Mouse (Mus musculus): ENCODE results near the gene Nphs2.
"Not testable (repeated sequence)": the region's sequence is repeated elsewhere in the genome, so short reads cannot be mapped to it uniquely, and the experiment has no call there.

The Nphs2 gene

DNA sequence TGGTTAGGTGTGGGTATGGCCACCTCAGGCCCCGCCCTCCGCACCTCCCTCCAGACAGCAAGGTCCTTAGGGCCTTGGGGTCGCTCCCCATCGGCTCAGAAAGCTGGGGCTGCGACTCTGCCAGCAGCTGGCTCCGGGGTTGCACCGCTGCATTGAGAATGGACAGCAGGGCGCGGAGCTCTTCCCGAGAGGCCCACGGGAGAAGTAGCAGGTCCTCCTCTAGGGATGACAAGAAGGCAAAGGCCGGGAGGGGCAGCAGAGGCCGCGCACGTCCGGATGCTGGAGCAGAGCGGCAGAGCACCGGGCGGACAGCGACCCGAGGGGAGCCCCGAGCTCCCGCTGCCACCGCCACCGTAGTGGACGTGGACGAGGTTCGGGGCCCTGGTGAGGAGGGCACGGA lies at the start of gene Nphs2:
TSS of gene Nphs2 (plus strand) at position 98 of the 400 bp plus-strand sequence.
- DNase-seq (ENCODE audit: low spot score in 2 of 2): no peak

- DNase-seq (ENCODE audit: low spot score in 2 of 2): peak; percentile 46 to 57
Observed at GRCm38 (mm10) chr1:156263352-156263751, 47.2 kb upstream of the Nphs2 start.

GRCm38 (mm10) chr1:156263946-156264345 lies 46.6 kb upstream of the Nphs2 start:
- no peak for DNase-seq (ENCODE audit: low spot score in 2 of 2)

- not testable (repeated sequence) for DNase-seq (ENCODE audit: low spot score in 2 of 2)
Observed at GRCm38 (mm10) chr1:156268546-156268945, 42.0 kb upstream of the Nphs2 start.

- no peak for DNase-seq (ENCODE audit: low spot score in 2 of 2)
Observed at GRCm38 (mm10) chr1:156270471-156270870, 40.1 kb upstream of the Nphs2 start.

DNA sequence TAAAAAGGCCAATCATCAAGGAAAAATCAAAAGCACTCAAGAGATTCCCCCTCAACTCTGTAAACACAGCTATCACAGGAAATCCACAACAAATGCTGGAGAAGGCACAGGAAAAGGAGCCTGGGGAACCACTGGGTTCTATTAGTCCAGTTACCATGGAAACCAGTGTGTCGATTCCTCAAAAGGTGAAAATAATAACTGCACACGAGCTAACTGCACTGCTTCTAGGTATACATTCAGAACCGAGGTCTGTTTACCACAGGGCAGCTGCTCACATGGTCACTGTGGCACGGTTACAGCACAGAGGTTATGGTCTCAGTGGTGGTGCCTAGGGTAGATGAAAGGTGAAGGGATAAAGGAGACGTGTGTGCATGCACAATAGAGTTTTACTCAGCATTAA lies 38.9 kb upstream of the Nphs2 start:
- no peak for DNase-seq (ENCODE audit: low spot score in 2 of 2)

DNA sequence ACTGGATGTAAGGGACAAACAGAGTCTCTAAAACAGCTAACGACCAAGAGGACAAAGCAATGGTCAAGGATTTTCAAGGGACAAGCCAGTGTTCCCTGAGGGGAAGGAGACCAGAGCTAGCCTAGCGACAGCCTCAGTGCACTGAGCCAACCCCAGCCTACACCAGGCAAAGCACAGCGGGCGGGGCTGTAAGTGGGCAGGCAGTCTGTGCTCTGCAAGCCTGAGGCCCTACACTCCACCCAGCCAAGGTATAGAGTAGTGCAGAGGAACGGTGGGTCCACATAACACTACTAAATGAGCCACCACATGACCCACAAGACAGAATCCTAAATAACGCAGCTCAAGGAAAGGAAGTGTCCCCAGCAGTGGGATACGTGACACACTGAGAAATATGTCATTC lies 36.9 kb upstream of the Nphs2 start:
- DNase-seq (ENCODE audit: low spot score in 2 of 2): no peak

GRCm38 (mm10) chr1:156280131-156280530 lies 30.4 kb upstream of the Nphs2 start:
- no peak for DNase-seq (ENCODE audit: low spot score in 2 of 2)

GRCm38 (mm10) chr1:156284207-156284606 lies 26.3 kb upstream of the Nphs2 start:
- DNase-seq (ENCODE audit: low spot score in 2 of 2): no peak

GRCm38 (mm10) chr1:156284851-156285540 lies 25.5 kb upstream of the Nphs2 start:
- DNase-seq (ENCODE audit: low spot score in 2 of 2): no peak

GRCm38 (mm10) chr1:156285541-156285896 lies 25.0 kb upstream of the Nphs2 start:
- DNase-seq (ENCODE audit: low spot score in 2 of 2): no peak

GRCm38 (mm10) chr1:156288556-156289221 lies 21.8 kb upstream of the Nphs2 start:
- DNase-seq (ENCODE audit: low spot score in 2 of 2): no peak

- DNase-seq (ENCODE audit: low spot score in 2 of 2): not testable (repeated sequence)
Observed at GRCm38 (mm10) chr1:156289222-156289587, 21.3 kb upstream of the Nphs2 start.

- no peak for DNase-seq (ENCODE audit: low spot score in 2 of 2)
Observed at GRCm38 (mm10) chr1:156290016-156290415, 20.5 kb upstream of the Nphs2 start.

DNA sequence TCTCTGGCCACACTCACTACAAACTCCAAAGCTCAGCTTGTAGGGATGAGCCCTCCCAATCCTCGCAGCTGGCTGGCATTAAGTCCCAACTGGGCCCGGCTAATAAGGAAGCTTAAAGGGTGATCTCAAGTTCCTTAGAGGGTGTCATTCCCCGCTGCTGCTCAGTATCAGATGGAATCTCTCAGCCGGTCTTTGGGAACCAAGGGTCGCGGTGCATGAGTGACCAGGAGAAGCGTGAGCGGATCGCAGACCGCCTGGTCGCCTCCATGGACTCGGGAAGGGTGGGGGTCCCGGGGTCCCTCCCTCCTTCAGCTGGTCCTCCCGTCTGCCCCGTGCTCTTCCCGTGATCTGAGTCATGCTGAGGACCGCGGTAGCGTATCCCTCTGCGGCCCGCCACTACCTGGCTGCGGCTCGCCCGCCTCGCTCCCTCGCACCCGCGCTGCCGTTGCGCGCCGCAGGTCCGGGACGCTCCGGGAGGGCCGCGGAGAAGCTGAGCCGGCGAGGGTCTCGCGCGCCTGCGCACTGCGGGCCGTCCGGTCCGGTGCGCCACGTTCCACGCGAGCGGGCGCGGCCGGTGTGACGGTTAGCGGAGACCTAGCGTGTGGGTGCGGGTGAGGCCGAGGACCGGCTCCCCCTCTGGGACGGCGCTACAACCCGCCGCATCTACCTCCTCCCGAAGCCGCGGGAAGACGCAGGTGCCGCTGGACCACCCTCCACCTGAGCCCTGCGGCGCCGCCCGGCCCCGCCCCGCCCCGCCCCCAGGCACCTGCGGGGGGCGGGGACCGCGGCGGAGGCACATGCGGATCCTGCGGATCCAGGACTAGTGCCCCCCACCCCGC lies 7.4 kb upstream of the Nphs2 start, which contains the start of gene Tdrd5:
TSS of gene Tdrd5 (minus strand) at position 754 of the 839 bp plus-strand sequence.
- DNase-seq (ENCODE audit: low spot score in 2 of 2): peak; percentile 16 to 29

- no peak for DNase-seq (ENCODE audit: low spot score in 2 of 2)
Observed at GRCm38 (mm10) chr1:156308595-156308994, 1.9 kb upstream of the Nphs2 start.

DNA sequence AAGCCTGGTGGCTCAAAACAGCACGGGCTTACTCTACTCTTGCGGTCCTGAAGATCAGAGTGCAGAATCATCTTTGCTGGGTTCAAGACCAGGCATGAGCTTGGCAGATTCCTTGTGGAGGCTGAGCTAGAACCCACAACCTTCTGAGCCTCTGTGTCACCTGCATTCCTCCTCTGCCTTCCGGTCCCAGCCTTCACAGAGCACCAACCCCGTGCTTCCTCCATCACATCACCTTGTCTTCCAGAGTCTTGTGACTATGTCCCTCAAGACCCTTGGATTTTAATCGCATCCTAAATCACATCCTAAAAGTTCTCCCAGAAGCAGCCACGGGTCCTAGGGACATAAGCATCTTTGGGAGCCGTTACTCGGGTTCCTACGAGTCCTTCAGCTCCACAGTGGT lies 12.6 kb downstream of the Nphs2 start:
- no peak for DNase-seq (ENCODE audit: low spot score in 2 of 2)

GRCm38 (mm10) chr1:156340847-156341246 lies 30.3 kb downstream of the Nphs2 start:
- DNase-seq (ENCODE audit: low spot score in 2 of 2): no peak

- DNase-seq (ENCODE audit: low spot score in 2 of 2): no peak
Observed at GRCm38 (mm10) chr1:156344433-156344832, 33.9 kb downstream of the Nphs2 start.

GRCm38 (mm10) chr1:156345633-156346032 lies 35.1 kb downstream of the Nphs2 start:
- DNase-seq (ENCODE audit: low spot score in 2 of 2): no peak

GRCm38 (mm10) chr1:156349031-156349430 lies 38.5 kb downstream of the Nphs2 start:
- DNase-seq (ENCODE audit: low spot score in 2 of 2): no peak

DNA sequence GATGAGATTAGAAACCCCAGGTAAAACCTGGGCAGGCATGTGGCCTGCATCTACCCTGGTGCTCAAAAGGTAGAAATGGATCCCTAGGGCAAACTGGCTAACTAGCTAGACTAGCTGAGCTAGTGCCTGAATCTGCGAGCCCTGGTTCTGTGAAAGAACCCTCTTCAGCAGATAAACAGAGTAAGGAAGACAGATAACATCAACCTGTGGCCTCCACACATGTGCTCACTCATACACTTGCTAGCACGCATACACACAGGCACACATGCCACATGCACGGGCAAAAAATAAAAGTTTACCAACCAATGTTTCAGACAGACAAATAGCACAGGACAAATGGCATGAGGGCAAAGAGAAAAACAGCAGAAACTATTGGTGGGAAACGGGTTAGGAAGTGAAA lies 39.9 kb downstream of the Nphs2 start:
- DNase-seq (ENCODE audit: low spot score in 2 of 2): no peak

- no peak for DNase-seq (ENCODE audit: low spot score in 2 of 2)
Observed at GRCm38 (mm10) chr1:156352466-156352865, 41.9 kb downstream of the Nphs2 start.

Measured in frontal cortex, postnatal 25 days (tissue).